Mouse (Mus musculus) spleen, adult 12 weeks (tissue): ENCODE measurements at regions not wholly inside any gene's neighbourhood (a gene's known extent, or its start where the extent isn't known, plus 50 kb on each side); places are given as distances from the start of the nearest gene placed in this dataset.

Experiments used
- DNase-seq: peaks from one replicate; pipeline ENCODE4 v3.0.0; 2022; ENCODE audit warnings: low spot score

DNA sequence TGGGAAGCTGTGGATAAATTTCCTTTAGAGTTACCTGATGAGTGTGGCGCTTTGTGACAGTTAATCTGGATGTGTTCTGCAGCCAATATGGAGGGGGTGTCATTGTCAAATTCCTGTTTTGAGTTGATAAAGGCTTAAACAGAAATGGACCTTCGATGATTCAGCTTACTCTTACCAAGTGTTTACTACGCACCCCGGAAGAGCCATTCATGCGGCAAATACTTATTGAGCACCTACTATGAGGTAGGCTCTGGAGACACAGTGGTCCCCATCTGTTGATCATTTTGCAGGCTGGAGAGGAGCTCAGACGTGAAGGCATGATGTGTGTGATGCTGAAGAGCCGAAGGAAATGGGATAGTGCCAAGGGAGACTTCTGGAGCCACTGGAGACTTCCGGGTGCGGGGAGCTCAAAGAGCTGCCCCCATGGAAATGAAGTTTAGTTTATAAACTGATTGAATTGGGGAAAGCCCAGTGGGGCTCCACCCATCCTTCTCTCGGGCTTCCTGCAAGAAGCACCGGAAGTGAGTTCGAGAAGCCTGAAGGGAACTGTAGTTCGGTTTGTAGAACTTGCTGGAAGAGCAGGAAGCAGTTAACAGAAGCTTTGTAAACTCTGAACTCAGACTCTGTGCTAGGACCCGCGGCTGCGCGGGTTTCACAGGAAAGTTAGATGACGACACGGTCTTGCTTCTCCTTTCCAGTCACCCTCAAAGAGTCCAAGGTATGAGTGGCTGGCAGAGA, 187.7 kb downstream of the Katnal1 start:
- no peak for DNase-seq

DNA sequence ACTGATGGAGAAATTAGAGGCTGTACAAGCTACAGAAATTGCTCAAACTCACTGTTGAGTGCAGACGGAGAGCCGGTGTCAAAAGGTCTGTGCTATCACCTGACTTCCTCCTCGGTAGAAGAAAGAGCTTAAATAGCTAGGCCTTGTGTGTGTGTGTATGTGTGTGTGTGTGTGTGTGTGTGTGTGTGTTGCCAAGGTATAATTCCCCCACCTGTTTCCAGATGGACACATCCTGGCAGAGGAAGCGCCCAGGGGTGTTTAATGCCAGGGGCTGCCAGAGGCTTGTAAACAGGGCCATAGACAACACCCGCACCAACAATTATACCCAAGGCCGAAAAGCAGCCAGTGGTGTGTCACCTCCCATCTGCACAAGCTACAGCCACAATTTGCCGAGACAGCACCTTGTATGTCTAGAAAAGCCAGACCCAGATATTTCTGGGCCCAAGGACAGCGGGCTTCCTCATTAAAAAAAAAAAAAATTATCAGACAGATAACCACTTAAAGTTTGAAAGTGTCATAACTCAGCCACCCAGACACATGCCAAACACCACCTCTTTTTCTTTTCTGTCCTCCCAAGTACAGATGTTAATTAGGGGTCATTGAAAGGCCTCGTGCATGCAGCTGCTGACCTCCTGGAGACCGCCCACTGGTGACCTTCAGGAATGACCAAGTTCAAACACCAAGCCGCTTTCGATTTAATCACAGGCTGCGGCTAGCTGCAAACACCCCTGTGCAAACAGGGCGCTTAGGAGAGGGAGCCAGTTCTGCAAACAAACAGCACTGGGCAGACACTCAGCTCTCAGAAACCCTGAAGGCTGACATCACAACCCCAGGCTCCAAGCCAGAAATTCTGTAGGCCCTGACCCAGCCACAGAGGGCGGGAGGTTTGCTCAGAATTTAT, 188.0 kb upstream of the Ubl3 start:
- no peak for DNase-seq

DNA sequence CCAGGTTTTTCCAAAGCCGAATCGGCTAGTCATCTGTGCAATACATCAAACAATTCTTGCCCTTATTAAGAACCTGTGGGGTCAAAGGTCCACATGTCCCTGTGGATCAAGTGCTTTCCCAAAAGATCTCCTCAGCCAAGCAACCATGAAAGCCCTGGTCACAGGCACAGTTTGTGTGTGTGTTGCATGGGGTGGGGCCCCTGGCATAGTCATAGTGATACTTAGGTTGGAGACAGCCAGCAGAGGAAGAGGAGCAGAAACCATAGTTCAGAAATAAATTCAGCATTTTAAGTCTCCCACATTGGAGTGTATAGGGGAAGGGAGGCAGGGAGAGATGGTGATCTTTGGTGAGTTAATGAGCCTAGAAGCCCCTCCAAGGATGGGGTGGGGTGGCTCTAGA, 187.1 kb upstream of the Ubl3 start:
- DNase-seq, result no peak

DNA sequence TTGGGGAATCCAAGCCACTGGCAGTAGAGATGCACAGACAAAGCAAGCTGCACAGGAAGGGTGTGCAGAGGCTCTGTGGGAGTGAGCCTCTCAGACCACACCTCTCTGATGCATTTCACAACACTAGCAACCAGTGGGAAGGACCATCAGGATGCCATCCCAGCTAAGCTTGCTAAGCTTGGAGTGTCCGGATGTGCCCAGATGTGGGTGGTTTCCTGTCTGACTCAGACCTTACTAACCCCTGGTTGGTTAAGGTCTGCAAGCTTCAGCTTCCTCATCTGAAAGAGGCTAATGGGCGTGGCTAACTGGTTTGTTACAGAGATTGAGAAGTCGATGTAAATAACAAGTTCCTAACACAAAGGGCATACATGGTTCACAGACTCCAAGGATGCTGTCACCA, 186.6 kb upstream of the Ubl3 start:
- DNase-seq, result no peak

DNA sequence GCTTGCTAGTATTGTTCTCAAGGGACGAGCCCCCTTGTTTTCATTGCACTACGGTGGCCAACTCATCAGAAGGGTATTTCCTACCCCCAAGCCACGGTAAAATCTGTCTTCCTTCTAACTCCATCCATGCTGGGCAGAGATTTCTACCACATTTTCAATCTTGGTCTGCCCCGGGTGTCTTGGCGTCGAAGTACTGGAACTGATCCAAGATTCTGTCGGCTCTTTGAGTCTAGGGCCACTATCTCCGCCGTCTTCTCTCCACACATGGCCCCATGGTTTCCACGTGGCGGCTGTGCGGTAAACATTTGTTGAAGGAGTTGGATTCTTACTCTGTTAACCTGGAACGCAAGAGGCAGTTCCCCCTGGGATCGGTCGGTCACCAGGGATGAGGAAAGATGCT, 177.0 kb upstream of the Ubl3 start:
- no peak for DNase-seq

DNA sequence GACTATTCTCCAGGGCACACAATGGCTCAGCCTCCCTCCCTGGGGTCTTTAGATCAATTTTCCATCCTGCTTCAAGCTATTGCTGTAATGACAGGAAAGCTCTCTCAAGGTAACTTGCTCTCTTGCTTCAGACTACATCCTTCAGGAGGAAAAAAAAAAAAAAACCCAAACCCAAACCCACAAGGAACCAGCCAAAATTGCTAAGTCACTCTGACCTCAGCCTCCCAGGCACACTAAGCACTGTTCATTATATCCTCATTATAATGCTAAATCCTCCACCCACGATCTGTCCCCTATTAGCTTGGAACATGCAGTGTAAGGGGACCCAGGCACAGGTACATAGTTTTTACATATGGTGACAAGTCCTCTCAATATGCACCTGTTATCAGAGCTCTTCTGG, 175.9 kb upstream of the Ubl3 start:
- no peak for DNase-seq

DNA sequence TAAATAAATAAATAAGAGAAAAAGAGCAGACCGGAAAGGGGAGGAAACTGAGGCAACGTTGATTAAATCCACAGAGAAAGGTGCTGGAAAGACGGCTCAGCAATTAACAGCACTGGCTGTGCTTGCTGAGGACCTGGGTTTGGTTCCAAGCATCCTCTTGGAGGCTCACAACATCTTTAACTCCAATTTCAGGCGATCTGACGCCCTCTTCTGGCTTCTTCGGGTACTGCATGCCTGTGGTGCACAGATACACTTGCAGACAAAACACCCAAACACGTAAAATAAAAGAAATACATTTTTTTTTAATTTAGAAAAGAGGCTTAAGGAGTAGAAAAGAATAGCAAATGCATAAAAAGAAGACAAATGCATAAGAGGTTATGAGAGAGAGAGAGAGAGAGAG, 173.9 kb upstream of the Ubl3 start:
- no peak for DNase-seq

DNA sequence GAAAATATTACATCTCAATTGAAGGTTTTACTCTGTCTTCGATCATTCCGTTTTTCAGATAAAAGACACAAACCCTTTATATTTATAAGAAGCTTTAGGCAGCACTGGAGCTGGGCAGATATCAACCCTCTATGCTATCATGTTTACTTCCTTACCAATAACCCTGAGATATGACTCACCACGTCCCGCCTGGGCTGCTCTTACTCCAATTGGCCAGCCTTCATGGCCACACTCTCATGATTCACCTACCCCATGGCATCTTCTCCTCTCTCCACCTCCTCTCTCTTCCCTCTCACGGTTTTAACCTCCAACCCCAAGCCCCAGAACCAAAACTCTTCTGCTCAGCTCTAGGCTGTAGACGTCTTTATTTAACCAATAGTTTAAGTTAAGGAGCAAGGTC, 171.9 kb upstream of the Ubl3 start:
- DNase-seq, result no peak

DNA sequence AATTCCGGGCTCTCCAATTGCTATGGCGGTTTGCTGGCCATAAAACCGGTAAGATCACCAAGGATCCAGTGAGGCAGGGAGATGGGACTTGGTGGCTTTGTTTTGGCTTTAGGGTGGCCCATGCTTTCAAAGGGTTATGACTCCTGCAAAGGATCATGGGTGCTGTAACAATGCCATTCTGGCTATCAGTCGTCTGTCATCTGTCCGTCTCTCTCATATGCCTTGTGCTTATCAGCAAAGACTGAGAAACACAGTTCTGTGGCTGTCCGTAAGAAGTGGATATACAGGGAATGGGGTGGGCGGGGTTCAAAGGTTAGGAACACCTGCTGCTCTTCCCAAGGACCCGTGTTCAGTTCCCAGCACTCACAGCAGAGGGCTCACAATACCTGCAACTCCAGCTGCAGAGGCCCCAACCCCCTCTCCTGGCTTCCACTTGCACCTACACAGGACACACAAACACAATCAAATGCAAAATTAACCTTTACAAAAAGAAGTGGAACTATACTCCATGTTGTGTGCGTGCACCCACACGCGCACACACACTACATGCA, 171.2 kb upstream of the Ubl3 start:
- DNase-seq, result no peak

DNA sequence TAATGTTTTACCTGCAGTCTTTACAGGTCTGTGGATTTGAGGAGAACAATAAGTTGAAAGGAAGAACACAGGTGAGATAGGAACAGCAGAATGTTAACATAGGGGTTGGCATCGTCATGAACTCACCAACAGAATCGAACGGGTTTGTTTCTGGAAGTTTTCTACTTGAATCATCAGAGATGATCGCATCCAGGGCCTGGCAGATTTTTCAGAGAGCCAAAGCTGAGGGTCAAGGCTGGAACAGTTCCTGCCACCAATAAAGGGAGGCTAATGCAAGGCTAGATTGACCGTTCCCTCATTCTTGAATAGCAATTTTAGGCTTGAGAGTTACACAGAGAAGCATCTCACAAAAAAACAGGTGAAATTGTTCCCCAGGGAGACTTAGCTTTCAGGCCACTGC, 168.0 kb upstream of the Ubl3 start:
- DNase-seq, result no peak

DNA sequence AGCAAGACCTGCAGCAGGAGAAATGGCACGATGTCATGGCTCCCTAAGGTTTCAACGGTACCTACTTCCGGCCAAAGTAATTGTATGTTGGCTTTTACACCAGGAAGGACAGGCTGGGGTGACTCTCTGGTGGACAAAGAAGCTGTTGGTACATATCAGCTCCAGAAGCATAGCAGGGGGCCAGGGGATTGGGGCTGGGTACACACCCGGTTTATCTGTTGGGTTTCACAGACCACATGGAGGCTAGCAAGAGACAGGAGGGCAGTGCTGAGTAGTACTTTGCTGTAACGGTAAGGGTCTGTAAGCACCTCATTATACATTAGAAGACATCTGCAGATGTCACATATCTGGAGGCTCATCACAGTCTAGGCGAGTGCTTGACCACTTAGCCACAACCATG, 164.0 kb upstream of the Ubl3 start:
- DNase-seq, result no peak

DNA sequence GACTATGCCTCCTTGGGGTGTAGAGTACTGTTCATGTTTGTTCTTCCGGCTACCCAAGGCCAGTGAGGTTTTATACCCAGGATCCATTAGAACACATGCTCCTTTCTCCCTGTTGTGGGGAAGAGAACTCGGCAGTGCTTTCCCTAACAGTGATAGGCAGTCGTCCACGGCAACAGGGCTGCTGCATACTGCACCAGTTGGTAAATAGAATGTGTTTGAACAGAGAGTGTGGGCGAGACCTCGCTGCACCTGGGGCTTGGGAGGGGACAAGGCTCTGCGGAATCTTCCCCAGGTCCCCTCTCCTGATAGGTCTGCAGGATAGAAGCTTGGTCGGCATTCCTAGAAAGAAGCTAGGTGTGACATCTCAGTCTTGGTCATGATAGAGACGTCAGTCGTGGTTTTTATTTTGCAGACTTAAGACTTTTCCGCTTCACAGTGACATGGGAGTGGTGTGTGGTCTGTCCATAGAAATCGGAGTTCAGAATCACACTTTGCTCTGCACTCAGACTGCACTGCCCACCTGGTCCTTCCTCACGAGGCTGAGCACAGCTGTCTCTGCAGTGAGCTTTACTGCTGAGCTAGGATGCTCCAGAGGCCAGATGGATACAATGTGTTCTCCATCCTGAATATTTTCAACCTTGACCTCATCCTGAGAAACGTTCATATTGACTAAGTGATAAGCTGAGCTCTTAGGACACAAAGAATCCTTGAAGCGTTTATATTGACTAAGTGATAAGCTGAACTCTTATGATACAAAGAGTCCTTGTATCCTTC, 162.8 kb upstream of the Ubl3 start:
- no peak for DNase-seq

DNA sequence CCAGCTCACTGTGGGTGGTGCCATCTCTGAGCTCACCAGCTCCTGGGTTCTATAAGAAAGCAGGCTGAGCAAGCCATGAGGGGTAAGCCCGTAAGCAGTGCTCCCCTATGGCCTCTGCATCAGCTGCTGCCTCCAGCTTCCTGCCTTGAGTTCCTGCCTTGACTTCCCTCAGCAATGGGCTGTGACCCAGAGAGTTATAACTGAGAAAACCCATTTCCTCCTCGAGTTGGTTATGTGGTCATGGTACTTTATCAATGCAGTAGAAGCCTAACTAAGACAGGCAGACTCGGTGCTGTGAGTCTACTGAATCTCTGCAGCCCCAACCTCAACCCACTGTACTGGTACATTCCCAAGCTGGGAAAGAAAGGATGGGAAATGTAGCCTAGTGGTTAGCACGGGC, 162.2 kb upstream of the Ubl3 start:
- no peak for DNase-seq

DNA sequence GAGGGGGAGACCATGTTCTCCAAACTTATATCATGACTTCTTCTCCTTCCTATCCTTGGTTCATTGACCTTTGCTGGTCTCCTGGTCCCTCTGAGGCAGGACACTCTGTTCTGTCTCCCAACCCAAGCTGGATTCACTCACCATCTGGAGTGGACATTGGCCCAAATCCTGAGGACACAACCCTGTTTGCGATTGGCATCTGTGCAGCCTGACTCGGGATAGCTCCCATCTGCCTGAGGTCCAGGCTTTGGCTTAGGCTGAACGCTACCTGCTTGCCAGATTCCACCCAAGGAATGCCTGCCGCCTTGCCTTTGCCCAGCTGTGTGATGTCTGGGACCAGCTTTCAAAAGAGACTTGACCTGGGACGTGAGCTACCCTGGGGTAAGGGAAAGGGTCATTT, 161.2 kb upstream of the Ubl3 start:
- DNase-seq, result no peak

DNA sequence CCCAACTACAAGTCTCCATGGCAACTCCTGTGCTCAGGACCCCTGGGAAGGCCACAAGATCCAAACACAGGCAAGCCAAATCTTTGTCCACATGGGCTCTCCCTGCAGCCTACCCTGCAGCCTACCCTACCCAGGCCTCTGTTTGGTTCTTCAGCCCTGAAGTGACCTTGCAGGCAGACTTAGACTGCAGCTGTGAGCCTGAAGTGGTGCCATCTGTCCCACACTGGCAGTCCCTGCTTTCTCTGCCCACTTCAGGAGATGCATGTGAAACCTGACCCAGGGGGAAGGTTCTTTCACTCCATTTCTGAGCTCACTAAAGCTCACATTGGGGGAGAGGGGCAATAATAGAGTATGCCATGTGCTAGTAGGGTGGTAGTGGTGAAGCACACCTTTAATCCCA, 160.4 kb upstream of the Ubl3 start:
- no peak for DNase-seq

DNA sequence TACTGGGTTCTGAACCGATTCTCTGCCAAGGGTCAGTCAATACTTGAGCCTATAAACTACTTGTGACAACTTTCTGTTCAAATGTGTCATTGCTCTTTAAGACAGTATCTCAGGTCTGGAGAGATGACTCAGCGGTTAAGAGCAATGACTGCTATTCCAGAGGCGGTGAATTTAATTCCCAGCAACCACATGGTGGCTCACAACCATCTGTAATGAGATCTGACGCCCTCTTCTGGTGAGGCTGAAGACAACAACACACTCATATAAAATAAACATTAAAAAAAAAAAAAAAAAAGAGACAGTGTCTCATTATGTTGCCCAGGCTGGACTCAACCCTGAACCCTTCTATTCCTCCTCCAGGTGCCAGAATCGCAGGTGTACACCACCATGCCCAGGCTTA, 159.0 kb upstream of the Ubl3 start:
- DNase-seq, result no peak

DNA sequence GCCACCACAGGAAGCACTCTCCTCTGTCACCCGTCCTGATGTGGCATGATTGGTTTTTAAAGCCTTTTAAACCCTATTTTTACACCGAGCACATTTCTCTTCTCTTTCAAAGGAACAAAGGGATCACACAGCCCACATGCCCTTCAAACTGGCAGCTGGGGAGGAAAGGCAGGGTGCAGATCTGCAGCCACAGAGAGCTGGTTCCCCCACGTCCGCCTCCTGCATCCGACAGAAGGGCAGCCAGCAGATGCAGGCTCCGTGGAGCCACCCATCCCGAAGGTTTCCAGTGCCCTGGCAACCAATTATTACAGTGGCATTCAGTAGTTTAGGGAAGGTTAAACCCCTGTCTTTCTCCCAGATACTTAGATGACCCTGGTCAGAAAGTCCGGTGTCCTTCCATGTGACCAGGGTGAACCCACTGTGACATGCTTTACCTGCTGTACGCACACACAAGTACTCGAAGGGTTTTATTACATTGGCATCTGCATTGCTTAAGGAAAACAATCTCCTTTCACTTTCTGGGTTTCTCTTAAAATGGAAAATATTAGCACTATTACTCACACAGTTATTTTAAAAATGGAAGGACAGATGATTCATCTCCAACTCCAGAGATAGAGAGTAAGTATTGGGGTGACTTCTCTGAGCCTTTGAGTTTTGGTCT, 156.7 kb upstream of the Ubl3 start:
- no peak for DNase-seq

DNA sequence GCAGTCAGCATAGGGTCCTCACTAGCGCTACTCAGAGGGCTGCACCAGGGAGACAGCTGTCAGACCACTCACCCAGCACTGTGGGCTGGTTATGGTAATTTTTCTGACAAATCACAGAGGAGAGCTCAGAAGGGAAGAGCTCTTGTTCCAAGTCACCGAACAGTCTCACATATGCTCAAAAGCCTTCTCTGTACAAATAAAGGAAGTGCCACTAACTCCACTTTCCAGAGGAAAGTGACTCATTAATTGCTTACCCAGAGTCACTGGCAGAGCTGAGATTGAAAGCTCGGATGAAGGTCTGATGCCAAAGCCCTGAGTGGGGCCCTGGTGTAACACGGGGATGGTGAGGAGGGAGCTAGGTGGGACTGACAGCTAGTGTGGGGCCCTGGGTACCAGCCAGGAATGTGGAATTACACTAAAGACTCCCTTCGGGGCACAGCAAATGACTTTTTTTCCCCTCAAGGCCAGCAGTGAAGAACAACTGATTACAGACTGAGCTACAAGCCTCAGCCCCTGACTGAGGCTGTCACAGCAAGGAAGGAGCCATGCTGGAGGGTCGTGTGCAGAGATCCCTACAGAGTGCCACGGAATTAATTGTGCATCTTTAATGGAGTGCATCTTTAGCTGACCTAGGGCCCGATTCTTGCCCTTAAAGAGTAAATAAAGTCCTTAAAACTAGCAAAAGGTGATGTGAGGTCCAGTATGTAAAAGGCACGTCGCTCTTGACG, 155.6 kb upstream of the Ubl3 start:
- DNase-seq, result no peak

DNA sequence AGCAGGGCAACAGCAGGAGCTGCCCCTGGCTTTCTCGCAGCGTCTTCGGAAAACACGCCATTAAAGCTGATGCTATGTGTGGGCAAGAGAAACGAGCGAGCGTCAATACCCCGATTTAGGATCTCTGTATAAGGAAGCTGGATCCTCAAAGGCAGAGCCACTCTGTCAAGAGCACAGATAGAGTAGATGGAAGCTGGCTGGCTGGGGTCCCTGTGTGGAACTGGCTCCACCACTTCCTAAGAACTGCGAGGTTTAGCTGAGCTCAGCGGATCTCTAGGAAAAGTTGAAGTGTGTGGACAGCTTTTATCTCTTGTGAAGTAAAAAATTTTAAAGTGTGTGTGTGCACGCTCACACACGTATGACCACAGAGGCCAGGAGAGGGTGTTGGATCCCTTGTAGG, 154.7 kb upstream of the Ubl3 start:
- no peak for DNase-seq

DNA sequence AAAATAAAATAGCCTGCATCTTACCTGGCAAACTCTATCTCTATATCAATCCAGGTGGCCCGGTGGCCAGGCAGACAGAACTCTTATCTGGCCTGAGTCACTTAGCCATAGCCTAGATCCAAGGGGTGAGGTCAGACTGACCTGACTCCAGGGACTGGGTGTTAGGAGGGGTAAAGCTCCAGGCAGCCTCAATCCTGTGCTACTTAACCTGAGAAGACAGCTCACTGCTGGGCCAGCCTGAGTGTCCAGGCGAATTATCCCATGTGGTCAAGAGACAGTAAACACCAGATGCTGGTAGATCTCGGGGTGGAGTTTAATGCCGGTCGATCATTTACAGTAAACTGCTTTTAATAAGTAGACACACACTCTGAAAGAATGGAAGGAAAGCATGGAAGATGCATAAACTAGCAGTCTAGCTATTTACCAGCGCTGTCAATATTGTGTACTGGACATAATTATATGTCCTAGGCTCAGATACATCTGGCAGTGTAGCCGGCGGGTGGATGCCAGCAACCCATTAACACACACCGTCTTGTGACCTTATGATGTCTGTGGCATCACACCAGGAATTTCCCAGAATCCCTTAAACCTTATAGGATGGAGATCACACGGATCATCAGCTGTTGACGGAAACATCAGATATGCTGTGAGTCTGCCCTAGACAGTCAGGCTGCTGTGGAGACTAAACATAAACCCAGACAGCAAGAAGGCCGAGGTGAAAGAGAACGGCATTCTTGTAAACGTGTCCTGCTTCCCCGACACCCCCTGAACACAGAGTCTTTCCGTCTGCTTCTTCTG, 153.9 kb upstream of the Ubl3 start:
- no peak for DNase-seq

DNA sequence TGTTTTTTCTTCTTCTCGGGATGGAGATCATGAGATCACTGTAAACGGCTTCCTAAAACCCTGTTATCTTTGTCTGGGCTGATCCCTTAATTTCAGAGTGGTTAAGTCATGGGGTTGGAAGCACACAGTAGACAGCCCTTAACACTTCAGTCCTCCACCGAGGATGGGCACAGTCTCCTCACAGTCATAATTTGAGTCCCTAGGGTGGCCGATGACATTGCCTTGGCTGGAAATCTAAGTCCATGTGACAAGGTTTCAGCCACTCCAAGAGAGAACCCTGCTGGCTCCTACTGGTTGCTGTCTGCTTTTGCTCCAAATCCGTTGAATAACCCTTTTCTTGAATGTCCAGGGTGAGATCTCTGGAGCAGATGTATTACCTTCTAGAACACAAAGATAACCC, 152.2 kb upstream of the Ubl3 start:
- DNase-seq, result no peak
